ENCODE assay signal across 8 mouse cellular contexts in the genomic region with DNA sequence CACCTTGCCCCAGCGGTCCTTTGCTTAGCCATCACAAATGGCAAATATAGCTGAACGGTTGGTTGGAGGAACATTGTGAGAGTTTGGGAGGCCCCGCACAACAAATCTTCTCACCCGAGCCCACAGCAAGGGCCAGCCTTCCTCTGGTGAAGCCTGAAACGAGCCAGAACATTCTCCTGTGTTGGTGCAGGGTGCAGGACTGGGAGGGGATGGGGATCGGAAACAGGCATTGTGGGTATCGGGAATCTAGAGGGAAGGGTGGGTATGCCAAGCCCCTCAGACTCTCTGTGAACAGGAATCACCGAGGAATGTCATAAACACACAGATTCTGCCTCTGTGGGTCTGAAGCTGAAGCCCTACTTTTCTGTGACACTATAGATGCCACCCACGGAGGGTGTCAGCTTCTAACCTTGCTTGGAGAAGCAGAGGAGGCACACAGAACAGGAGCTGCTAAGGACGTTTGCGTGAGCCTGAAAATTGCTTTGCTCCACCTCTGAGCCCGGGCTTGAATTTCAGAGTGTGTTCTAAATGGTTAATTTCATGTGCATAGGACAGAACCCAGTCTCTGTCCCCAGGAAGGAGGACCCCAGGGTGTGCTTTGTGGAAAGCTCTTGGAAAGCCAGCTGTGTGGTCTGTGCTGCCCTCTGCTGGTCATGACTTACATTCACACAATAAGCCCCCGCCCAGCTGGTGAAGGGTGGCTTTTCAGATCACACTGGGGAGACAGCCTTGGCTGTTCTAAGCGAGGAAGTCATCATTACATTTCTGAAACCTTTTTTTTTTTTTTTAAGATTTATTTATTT. TPM values are rescaled to one million over a fixed set of nuclear protein-coding genes. Genes with fewer than 3 reads are reported as not detected.
DNase-seq lines count a peak whose midpoint lies in the region; ATAC-seq lines count a peak whose summit lies in the region.

No protein-coding gene starts in this region.

- H3K9me3 ChIP-seq in hindbrain, embryonic 14.5 days (ENCODE audit: control insufficient read depth, low read length): no peaks in the 10 kb centered on the region

- no peaks in the 10 kb centered on the region for H3K36me3 ChIP-seq in hindbrain, embryonic 14.5 days (replicated peaks; ENCODE audit: control insufficient read depth, insufficient read depth)

- H3K4me3 ChIP-seq in hindbrain, embryonic 14.5 days (replicated peaks; ENCODE audit: low read length): no peak overlapping the region

- H3K27me3 ChIP-seq in hindbrain, embryonic 14.5 days (ENCODE audit: control insufficient read depth, insufficient read depth, low read length): no peaks in the 10 kb centered on the region

- WGBS in hindbrain, embryonic 14.5 days: 48% methylated on average over 14 of the region's 14 CpGs

- H3K4me1 ChIP-seq in hindbrain, embryonic 14.5 days (replicated peaks; ENCODE audit: control insufficient read depth, insufficient read depth, low read length): no peaks in the 10 kb centered on the region

- peak; percentile 90 for DNase-seq in R1 (ENCODE audit: low read depth, low spot score)
- DNase-seq in cerebellum, postnatal 14 days: peak; percentile 81 to 85
- peak; percentile 73 to 85 for DNase-seq in frontal cortex, postnatal 36 days (ENCODE audit: low spot score in 2 of 2)
- DNase-seq in hindbrain, embryonic 14.5 days (ENCODE audit: low spot score): peak; percentile 87
- peak; percentile 66 to 79 for DNase-seq in layer of hippocampus, postnatal 25 days (ENCODE audit: extremely low spot score in 1 of 2, low spot score in 1 of 2)
- peak; percentile 82 to 86 for DNase-seq in right cerebral cortex, postnatal 10 days (ENCODE audit: low spot score in 2 of 2)
- DNase-seq in urinary bladder, postnatal 36 days (ENCODE audit: low spot score in 2 of 2): peak; percentile 70 to 74

- H3K27ac ChIP-seq in hindbrain, embryonic 14.5 days: no peak overlapping the region

- ATAC-seq in hindbrain, embryonic 14.5 days (ENCODE audit: low FRiP score): peak; percentile 68; the same call in 1 of the 2 replicates
- ATAC-seq in megakaryocyte, adult 5-6 weeks (ENCODE audit: poor library complexity, severe bottlenecking): peak; percentile 75

- H3K9ac ChIP-seq in hindbrain, embryonic 14.5 days: no peak overlapping the region

- H3K4me2 ChIP-seq in hindbrain, embryonic 14.5 days (replicated peaks): no peak overlapping the region

RNA-seq across cellular contexts. Expression of gene Akr1b8, which starts 7.6 kb away (rescaled TPM):
- polyA plus RNA-seq in hindbrain, embryonic 14.5 days (2014; fragmentation: Nextera tagmentation; extraction: Ambion mirVana): 4.2 and 6.4 TPM in 2 replicates
- total RNA-seq in layer of hippocampus, postnatal 25 days (2021): under 1 TPM; 0.45 to 0.64 TPM
- not detected in 2 replicates for total RNA-seq in megakaryocyte, adult 5-6 weeks (2015)
- not detected in 2 replicates for total RNA-seq in megakaryocyte, adult 5-6 weeks (2017)

RNA-seq across cellular contexts. Expression of gene Akr1b3, which starts 29.0 kb away (rescaled TPM):
- 119 and 131 TPM in 2 replicates for polyA plus RNA-seq in hindbrain, embryonic 14.5 days (2014; fragmentation: Nextera tagmentation; extraction: Ambion mirVana)
- 10 to 100 TPM; 38.7 to 42.2 TPM for total RNA-seq in layer of hippocampus, postnatal 25 days (2021)
- 200 and 215 TPM in 2 replicates for total RNA-seq in megakaryocyte, adult 5-6 weeks (2015)
- total RNA-seq in megakaryocyte, adult 5-6 weeks (2017): 102 and 117 TPM in 2 replicates

RNA-seq across cellular contexts. Expression of gene Akr1b10, which starts 37.7 kb away (rescaled TPM):
- 10.4 and 13.2 TPM in 2 replicates for polyA plus RNA-seq in hindbrain, embryonic 14.5 days (2014; fragmentation: Nextera tagmentation; extraction: Ambion mirVana)
- total RNA-seq in layer of hippocampus, postnatal 25 days (2021): 10 to 100 TPM; 21.6 to 26.5 TPM
- 24.7 and 28.4 TPM in 2 replicates for total RNA-seq in megakaryocyte, adult 5-6 weeks (2015)
- total RNA-seq in megakaryocyte, adult 5-6 weeks (2017): 17.2 and 18.5 TPM in 2 replicates
